Mouse (Mus musculus) lung, postnatal 14 days (tissue): ENCODE results near the gene Inca1.

Source experiments
- DNase-seq: peaks from one replicate; pipeline ENCODE4 v3.0.0; 2021

Gene Inca1

DNA sequence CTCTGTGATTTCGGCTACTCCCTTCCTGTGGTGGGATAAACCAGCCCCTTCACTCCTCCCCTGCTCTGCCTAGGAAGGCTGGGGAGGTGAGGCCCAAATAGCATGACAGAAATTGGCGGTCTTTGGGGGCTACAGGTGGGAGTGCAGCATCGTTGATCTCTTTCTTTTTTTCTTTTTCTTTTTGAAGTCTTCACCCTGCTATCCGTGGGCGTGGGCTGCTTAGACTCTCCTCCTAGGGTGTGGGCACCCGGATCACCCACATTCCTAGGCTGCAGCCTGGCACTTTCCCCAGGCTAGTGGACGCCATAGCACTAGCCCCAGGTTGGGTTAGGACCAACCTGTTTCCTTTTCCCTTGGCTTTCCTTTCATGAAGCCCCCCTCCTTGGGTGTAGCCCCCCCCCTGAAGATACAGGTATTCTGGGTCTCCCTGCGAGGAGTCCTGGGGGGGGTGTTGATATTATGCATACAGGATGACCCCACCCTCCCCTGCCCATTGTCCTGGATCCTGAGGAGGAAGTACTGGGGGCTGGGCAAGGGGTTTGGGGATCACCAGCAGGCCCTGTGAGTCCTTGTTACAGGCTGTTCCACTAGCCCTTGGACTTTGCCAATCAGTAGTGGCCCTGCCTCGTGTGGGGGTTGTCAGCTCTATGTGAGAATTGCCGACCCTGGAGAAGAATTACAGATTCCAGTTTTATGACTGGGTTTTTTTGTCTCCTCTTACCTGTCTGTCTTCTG lies 1.4 kb upstream of the Inca1 start:
- DNase-seq: peak; percentile 22

DNA sequence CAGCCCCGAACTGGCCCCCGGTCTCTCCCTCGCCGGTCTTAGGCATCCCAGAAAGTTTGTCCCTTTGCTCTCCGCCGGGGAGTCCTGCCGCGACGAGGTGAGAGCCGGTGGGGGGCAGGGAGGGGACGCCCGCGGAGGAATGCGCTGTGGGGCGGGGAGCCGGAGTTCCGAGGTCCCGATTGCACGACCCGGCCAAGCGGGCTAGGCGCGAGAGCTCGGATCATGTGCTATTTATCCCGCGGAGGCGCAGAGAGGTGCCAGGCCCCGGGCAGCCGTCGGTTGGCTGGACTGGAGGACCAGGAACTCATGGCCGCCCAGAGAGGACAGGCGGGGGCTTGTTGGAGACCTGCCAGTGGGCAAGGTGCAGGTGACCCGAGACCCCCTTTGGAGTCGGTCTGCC lies 658 bp upstream of the Inca1 start:
- peak; percentile 77 for DNase-seq

DNA sequence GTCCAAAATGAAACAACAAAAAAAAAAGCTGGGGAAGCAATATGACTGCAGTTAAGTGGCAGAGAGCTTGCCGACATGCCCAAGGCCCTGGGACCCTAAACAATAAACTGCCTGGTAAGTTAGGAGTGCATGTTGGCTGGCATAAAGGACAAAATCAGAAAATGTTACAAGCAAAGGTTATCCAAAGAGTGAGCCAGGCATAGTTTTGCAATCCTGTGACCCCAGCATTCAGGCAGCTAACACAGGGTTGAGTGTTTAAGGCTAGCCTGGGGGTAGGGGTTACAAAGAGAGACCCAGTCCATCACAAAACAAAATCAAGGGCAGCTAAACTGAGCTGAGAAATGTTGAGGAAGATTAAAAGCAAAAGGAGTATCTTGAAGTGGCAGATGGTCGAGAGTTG lies 904 bp downstream of the Inca1 start:
- DNase-seq: no peak

DNA sequence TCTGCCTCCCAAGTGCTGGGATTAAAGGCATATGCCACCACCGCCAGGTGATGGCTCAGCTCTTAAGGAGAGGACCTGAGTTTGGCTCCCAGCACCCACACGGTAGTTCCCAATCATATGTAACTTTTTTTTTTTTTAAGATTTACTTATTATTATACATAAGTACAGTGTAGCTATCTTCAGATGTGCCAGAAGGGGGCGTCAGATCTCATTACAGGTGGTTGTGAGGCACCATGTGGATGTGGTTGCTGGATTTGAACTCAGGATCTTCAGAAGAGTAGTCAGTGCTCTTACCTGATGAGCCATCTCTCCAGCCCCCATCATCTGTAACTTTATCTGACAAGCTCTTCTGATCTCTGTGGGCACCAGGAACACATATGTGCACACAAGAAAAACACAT lies 2.6 kb downstream of the Inca1 start:
- DNase-seq: no peak

GRCm38 (mm10) chr11:70693504-70693903 lies 6.5 kb downstream of the Inca1 start:
- DNase-seq: no peak

GRCm38 (mm10) chr11:70689578-70689977 lies 10.4 kb downstream of the Inca1 start:
- no peak for DNase-seq

GRCm38 (mm10) chr11:70688372-70688771 lies 11.6 kb downstream of the Inca1 start:
- no peak for DNase-seq

GRCm38 (mm10) chr11:70687601-70688199 lies 12.3 kb downstream of the Inca1 start, which contains the start of gene Camta2:
TSS of gene Camta2 (minus strand) at chr11:70688105.
- peak; percentile 92 for DNase-seq

DNA sequence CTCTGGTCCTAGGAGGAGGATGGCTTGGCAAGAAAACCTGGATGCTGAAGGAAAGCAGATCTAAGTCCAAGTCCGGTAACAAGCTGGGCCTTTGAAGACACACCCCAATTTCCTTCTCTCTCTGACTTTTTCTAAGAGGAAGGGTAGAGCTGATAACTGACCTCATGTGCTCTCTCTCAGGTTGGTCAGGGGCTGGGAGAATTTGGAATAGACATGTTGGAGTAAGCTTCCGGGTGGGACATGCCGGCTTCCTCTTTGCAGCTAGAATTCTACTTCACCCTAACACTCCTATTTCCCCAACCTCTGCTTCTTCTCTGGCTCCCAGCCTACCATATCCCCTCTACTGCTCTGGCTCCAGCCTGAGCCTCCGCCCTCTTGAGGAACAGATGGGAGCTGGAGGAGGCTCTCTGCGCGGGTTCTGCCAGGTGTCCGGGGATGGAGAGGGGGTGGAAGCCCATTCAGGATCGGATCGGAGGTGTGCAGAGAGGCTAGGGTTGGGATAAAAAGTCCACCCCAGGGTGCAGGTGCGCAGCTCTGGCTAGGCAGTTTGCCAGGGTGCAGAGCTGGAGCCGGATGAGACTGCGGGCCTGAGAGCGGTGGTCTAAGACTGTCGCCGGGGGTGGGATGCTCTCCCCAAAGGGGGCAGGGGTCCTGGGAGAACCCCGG lies 12.9 kb downstream of the Inca1 start:
- DNase-seq: no peak

GRCm38 (mm10) chr11:70683640-70684039 lies 16.3 kb downstream of the Inca1 start:
- DNase-seq: no peak

DNA sequence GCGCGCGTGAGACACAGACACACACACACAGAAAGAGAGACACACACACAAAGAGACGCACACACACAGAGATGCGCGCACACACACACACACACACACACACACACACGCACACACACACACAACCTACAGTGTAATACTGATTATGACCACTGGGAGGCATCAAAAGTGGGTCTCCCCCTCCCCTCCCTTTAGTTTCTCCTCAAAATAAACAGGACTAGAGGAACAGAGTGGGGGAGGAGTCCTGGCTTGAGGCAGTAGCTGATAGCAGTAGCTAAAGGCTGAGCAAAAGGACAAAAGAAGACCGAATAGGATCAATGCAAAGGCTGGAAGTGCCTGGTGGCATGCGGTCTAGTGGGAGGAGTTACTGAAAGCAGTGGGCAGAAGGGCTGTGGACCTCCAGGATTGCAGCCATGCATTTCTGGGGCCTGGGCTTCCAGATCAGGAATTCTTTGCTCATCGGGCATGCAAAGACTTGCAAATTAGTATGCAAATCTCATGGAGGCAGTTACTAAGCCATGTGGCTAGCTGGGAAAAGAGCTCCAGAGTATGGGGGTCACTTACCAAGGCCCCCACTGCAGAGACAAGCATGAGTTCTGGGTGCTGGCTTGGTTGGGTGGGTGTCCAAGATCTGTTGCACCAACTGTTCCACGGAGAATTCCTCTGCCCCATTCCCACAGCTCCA lies 17.9 kb downstream of the Inca1 start:
- DNase-seq: peak; percentile 38

- no peak for DNase-seq
Observed at GRCm38 (mm10) chr11:70681170-70681569, 18.8 kb downstream of the Inca1 start.

DNA sequence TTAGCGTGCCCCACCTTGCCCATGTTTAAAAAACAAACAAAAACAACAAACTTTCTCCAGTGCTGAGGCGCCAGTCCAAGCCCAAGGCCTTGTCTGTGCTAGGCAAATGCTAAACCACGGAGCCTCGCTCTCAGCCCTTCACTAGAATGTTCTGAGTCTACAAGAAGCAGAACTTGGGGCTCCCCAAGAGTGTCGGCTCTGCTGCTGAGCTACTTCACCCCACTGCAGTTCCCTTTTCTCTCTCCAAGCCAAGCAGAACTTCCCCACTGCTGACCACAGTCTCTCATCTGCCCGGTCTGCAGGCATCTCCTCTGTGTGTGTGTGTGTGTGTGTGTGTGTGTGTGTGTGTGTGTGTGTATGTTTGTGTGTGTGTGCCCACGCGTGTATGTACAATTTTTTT lies 20.1 kb downstream of the Inca1 start:
- no peak for DNase-seq

DNA sequence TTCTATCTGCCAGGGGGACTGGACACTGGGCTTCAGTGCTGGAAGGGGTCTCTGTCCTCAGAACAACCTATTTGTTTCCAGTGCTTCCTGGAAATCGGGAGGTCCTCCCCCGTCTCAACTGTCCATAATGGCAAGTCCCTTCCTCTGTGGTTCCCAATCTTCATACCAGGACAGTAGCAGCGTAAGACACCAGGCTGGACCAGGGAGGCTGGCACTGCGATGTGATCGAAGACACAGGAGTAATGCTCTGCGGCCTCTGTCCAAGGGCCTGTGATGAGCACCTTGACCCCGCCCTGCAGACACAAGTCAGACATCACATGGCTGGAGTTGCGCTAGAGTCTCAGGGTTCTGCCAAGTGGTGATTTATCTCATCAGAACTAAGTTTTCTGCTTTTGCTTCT lies 20.6 kb downstream of the Inca1 start:
- DNase-seq: no peak

DNA sequence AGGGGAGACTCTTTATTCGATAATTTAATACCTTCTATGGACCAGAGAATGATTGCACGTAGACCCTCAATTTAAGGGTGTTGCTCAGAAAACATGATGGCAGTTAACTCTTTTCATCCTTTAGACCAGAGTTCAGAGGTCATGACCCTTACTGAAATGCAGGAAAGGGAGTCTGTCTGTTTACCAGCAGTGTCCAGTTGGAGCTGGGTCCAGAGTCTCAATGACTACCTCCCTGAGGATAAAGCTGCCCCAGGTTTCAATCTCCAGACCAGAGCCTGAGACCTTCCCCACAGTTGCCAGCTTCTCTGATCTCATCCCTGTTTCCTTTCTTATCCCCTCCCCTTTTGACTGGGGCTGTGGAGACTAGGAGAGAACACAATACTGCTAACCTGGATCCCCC lies 21.4 kb downstream of the Inca1 start:
- DNase-seq: no peak

- no peak for DNase-seq
Observed at GRCm38 (mm10) chr11:70678092-70678491, 21.9 kb downstream of the Inca1 start.

DNA sequence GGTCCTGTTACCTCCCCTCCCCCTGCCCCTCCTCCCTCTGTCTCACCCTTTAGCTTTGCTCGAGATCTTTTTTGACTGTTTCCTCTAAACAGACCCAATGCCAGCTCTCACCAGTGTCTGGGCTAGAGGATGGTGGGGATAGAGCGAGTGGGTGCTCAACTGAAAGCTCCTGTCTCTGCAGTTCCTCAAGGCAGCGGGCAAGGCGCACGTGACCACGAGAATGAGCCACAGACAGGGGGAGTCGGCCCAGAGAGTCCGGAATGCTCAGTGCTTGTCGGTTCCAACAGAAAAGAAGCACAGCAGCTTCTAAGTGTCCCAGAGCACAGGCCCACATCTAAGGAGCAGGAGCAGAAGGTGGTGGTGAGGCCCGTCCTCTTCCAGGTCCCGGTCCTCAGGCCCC lies 25.5 kb downstream of the Inca1 start:
- no peak for DNase-seq

DNA sequence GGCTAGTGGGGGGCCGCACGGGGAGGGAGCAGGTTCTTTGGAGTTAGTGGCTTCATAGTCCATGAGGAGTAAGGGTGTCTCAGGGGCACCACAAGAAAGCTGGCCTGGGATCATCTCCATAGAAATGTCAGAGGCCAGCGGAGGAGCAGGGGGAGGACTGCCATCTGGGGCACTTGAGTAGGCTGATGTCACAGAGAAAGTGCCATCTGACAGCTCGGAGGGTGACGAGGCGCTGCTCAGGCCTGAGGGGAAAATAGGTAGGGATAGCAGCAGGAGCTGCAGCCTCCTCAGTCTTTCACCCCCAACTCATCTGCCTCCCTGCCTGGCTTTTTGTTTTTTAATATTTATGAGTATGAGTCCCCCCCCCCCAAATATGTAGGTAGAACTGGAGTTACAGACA lies 25.9 kb downstream of the Inca1 start:
- no peak for DNase-seq

GRCm38 (mm10) chr11:70671333-70672047 lies 28.5 kb downstream of the Inca1 start:
- DNase-seq: no peak

GRCm38 (mm10) chr11:70670483-70670882 lies 29.5 kb downstream of the Inca1 start:
- no peak for DNase-seq

GRCm38 (mm10) chr11:70669582-70670345 lies 30.2 kb downstream of the Inca1 start:
- peak; percentile 79 for DNase-seq
